Comparison of ENCODE assay signal across 22 mouse cellular contexts in genomic region chr13:82909151-82909550, GRCm38 (mm10).
DNase-seq lines count a peak whose midpoint lies in the region; ATAC-seq lines count a peak whose summit lies in the region.
"Had no signal": no experiment of that assay in that cellular context is flagged by ENCODE, and none has a peak within 500 bp of the region (broad histone marks: within the 10 kb centered on the region; RNA-seq: fewer than 3 reads in every experiment).

No protein-coding gene starts in this region.

- no peak overlapping the region for H3K4me3 ChIP-seq in midbrain, embryonic 11.5 days (ENCODE audit: low read depth, low read length)
- no peak overlapping the region for H3K4me3 ChIP-seq in midbrain, embryonic 13.5 days (replicated peaks)
- H3K4me3 ChIP-seq: embryonic facial prominence, embryonic 13.5 days; forebrain, embryonic 12.5 days; gastrocnemius, adult 2 months; heart, embryonic 13.5 days had no signal

- H3K27ac ChIP-seq in midbrain, embryonic 11.5 days (ENCODE audit: low read depth, low read length) = no peak overlapping the region
- no peak overlapping the region for H3K27ac ChIP-seq in midbrain, embryonic 13.5 days
- H3K27ac ChIP-seq: embryonic facial prominence, embryonic 13.5 days; forebrain, embryonic 12.5 days; gastrocnemius, adult 2 months; heart, embryonic 13.5 days had no signal

- DNase-seq in left cerebral cortex, adult 11 months (ENCODE audit: low spot score) = peak; percentile 21
- no peak for DNase-seq in left cerebral cortex, postnatal 4 days
- DNase-seq in midbrain, embryonic 11.5 days (ENCODE audit: low spot score, missing footprints) = peak; percentile 45
- peak; percentile 63 to 68 for DNase-seq in spleen, postnatal 36 days (ENCODE audit: low spot score in 2 of 2)
- DNase-seq in spleen, postnatal 4 days (ENCODE audit: low spot score in 2 of 2) = no peak
- no peak for DNase-seq in retina, postnatal 1 day
- no peak for DNase-seq in urinary bladder, adult 18-20 months (ENCODE audit: low spot score in 2 of 2)
- DNase-seq: adrenal gland, postnatal 14 days; cerebellum, adult 18-20 months; cerebellum, adult 9-11 months; cerebellum, postnatal 36 days; gastrocnemius, adult 2 months; gastrocnemius, postnatal 25 days; heart, postnatal 36 days had no signal

- H3K9ac ChIP-seq in midbrain, embryonic 11.5 days (ENCODE audit: low read length) = no peak overlapping the region
- H3K9ac ChIP-seq in midbrain, embryonic 13.5 days (replicated peaks) = no peak overlapping the region
- H3K9ac ChIP-seq: embryonic facial prominence, embryonic 13.5 days; forebrain, embryonic 12.5 days; heart, embryonic 13.5 days had no signal

- WGBS in midbrain, embryonic 11.5 days = 88% methylated on average over 4 of the region's 4 CpGs
- 82% methylated on average over 4 of the region's 4 CpGs for WGBS in midbrain, embryonic 13.5 days

- no peaks in the 10 kb centered on the region for H3K36me3 ChIP-seq in midbrain, embryonic 11.5 days (ENCODE audit: control insufficient read depth, insufficient read depth, low read length)
- no peaks in the 10 kb centered on the region for H3K36me3 ChIP-seq in midbrain, embryonic 13.5 days
- H3K36me3 ChIP-seq: embryonic facial prominence, embryonic 13.5 days; forebrain, embryonic 12.5 days; heart, embryonic 13.5 days had no signal

- H3K27me3 ChIP-seq in midbrain, embryonic 11.5 days (ENCODE audit: control insufficient read depth, insufficient read depth, low read length) = no peaks in the 10 kb centered on the region
- no peaks in the 10 kb centered on the region for H3K27me3 ChIP-seq in midbrain, embryonic 13.5 days
- H3K27me3 ChIP-seq: CH12.LX; embryonic facial prominence, embryonic 13.5 days; forebrain, embryonic 12.5 days; heart, embryonic 13.5 days; Patski had no signal

- H3K4me1 ChIP-seq in midbrain, embryonic 11.5 days (ENCODE audit: control insufficient read depth, insufficient read depth, low read length) = no peaks in the 10 kb centered on the region
- no peaks in the 10 kb centered on the region for H3K4me1 ChIP-seq in midbrain, embryonic 13.5 days (replicated peaks)
- H3K4me1 ChIP-seq: embryonic facial prominence, embryonic 13.5 days; forebrain, embryonic 12.5 days; heart, embryonic 13.5 days had no signal

- no peak for ATAC-seq in midbrain, embryonic 11.5 days (ENCODE audit: low FRiP score)
- no peak for ATAC-seq in midbrain, embryonic 13.5 days
- ATAC-seq: activated CD4-positive, CD25-positive, alpha-beta regulatory T cell, adult 4 months; forebrain, embryonic 16.5 days; Patski had no signal

- intact Hi-C loops in left cerebral cortex, postnatal 4 days (cut with DNase I) = loop anchor here (10.0 kb wide), 1 partner anchor 616 kb away; no protein-coding TSS in a partner anchor

- H3K9me3 ChIP-seq in midbrain, embryonic 11.5 days (ENCODE audit: control insufficient read depth, low read length) = no peaks in the 10 kb centered on the region
- H3K9me3 ChIP-seq in midbrain, embryonic 13.5 days = no peaks in the 10 kb centered on the region
- H3K9me3 ChIP-seq: embryonic facial prominence, embryonic 13.5 days; forebrain, embryonic 12.5 days; heart, embryonic 13.5 days had no signal

- H3K4me2 ChIP-seq in midbrain, embryonic 11.5 days = no peak overlapping the region
- H3K4me2 ChIP-seq in midbrain, embryonic 13.5 days (replicated peaks) = no peak overlapping the region
- H3K4me2 ChIP-seq: embryonic facial prominence, embryonic 13.5 days; forebrain, embryonic 12.5 days; heart, embryonic 13.5 days had no signal

Comparison
In these comparisons a context has a peak if more than half of its experiments do, and no peak if none do; other contexts are left out.
1. DNase-seq: peak in left cerebral cortex, adult 11 months (single experiment), midbrain, embryonic 11.5 days (single experiment) and spleen, postnatal 36 days (2 of 2); none in left cerebral cortex, postnatal 4 days (single experiment), spleen, postnatal 4 days (0 of 2), retina, postnatal 1 day (single experiment) and urinary bladder, adult 18-20 months (0 of 2).